Mouse (Mus musculus): ENCODE measurements at regions not wholly inside any gene's neighbourhood (a gene's known extent, or its start where the extent isn't known, plus 50 kb on each side); places are given as distances from the start of the nearest gene placed in this dataset.

DNA sequence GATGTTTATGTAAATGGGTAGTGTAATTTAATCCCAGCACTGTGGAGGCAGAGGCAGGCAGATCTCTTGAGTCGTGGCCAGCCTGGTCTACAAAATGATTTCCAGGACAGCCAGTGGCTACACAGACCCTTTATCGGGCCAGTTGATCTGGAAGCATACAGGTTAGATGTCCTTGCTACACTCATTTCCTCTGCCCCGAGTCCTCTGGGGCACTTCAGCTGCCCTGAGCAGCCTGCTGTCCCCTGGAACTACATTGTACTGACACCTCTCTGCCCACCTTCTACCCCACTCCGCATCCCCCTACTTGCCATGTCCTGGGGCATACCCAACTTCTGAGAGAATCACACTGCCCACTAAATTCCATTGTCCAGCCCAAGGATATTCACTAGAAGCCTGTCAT is 60.6 kb upstream of the Helt start:
- TF ChIP-seq CTCF (conservative IDR thresholded peaks at IDR 0.05; ENCODE audit: insufficient read depth, insufficient read length, low read depth, low read length) (no peak), POLR2A (IDR thresholded peaks at IDR 0.05; ENCODE audit: low read depth, low read length) (no peak)

Data from kidney, adult 2 months (tissue).